Mouse (Mus musculus) liver, embryonic 16.5 days (tissue): ENCODE results near the gene Tenm4. TPM values are rescaled to one million over a fixed set of nuclear protein-coding genes. Genes with fewer than 3 reads are reported as not detected.

Experiments used
- ATAC-seq: fragments of 200-750 bp; cut with Nextera tagmentation; 2 replicates; pipeline ENCODE4 v1.8.0; 2017; ENCODE audit warnings: low read depth, mild to moderate bottlenecking, moderate number of reproducible peaks, moderate library complexity
- H3K27ac ChIP-seq: fragments of 300-500 bp; sonication (generic); 2 replicates; pipeline ENCODE4 v1.5.1; 2014; ENCODE audit warnings: mild to moderate bottlenecking, low read length
- H3K27me3 ChIP-seq: fragments of 300-500 bp; sonication (generic); 2 replicates; pipeline ENCODE4 v1.6.1; 2014; ENCODE audit warnings: low read depth, low read length, mixed read lengths; ENCODE audit not compliant: control insufficient read depth, insufficient read depth
- H3K36me3 ChIP-seq: fragments of 300-500 bp; sonication (generic); 2 replicates; pipeline ENCODE4 v1.6.1; 2014; ENCODE audit warnings: mild to moderate bottlenecking; ENCODE audit not compliant: control insufficient read depth, insufficient read depth
- H3K4me1 ChIP-seq: fragments of 300-500 bp; sonication (generic); 2 replicates; pipeline ENCODE4 v1.6.1; 2014; ENCODE audit warnings: low read depth, low read length, mixed read lengths; ENCODE audit not compliant: control insufficient read depth
- H3K4me2 ChIP-seq: fragments of 300-500 bp; sonication (generic); 2 replicates; pipeline ENCODE4 v1.6.1; 2014; ENCODE audit warnings: low read depth, low read length, mixed read lengths
- H3K4me3 ChIP-seq: fragments of 300-500 bp; sonication (generic); 2 replicates; pipeline ENCODE4 v1.5.1; 2014; ENCODE audit warnings: low read depth, mild to moderate bottlenecking, low read length
- H3K9ac ChIP-seq: fragments of 300-500 bp; sonication (generic); 2 replicates; pipeline ENCODE4 v1.6.1; 2014; ENCODE audit warnings: low read depth, low read length
- H3K9me3 ChIP-seq: fragments of 300-500 bp; sonication (generic); replicated peaks from 2 replicates; pipeline ENCODE4 v1.6.1; 2016; ENCODE audit warnings: low read length; ENCODE audit not compliant: control insufficient read depth
- WGBS: fragments of 180-500 bp; shearing (Covaris S2); extraction: QIAGEN DNeasy Blood & Tissue Kit; methylation state at CpG from one replicate; pipeline ENCODE4 v1.1.7; 2014; ENCODE audit not compliant: insufficient replicate concordance; 5-methylcytosine and 5-hydroxymethylcytosine counted together
- polyA plus RNA-seq: library from polyadenylated mRNA; unstranded; fragments of >200 nt; fragmentation: Nextera tagmentation; extraction: Ambion mirVana; gene quantifications from 2 replicates; pipeline ENCODE4 v1.2.1, GENCODE M21; 2015

Gene Tenm4
- polyA plus RNA-seq, 1 experiment from 2014 or later: 2.4 TPM

DNA sequence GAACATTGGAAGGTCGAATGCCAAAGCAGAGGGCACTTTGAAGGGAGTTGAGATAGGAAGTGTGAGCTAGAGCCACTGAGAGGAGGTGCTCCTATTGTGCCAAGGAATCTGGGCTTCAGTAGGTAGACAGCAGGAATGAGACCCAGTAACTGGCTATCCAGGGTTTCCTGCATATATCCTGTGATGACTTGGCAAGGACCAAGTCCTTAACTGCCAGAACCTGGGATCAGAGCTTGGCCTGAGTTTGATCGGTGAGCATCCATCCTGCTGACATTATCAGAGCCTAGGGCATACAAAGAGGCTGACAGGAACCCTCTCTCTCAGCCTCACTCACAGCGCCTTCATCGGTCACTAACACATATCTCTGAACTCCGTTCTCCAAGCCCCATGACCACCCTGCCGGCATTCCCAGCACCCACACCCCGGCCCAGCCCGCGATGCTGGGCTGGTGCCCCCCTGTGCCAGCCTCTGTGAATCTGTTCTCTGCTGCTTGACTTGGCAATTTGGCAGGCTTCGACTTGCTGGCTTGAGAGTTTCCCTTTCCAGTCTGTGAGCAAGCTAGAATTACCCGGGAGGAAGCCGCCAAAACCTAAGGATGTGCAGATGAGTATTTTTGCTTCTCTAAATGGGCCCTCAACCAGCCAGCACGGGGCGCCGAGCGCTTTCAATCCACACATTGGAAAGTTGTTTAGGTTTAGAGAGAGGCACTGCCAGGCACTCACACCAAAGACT is 698.2 kb downstream of the Tenm4 start:
- Histone ChIP-seq H3K27me3 (no peaks in the 10 kb centered on the region), H3K4me3 (no peak overlapping the region), H3K4me1 (no peaks in the 10 kb centered on the region), H3K36me3 (no peaks in the 10 kb centered on the region), H3K9me3 (no peaks in the 10 kb centered on the region), H3K9ac (no peak overlapping the region), H3K27ac (no peak overlapping the region), H3K4me2 (no peak overlapping the region)
- 72% methylated on average over 16 of the region's 16 CpGs for WGBS
- ATAC-seq: no peak

DNA sequence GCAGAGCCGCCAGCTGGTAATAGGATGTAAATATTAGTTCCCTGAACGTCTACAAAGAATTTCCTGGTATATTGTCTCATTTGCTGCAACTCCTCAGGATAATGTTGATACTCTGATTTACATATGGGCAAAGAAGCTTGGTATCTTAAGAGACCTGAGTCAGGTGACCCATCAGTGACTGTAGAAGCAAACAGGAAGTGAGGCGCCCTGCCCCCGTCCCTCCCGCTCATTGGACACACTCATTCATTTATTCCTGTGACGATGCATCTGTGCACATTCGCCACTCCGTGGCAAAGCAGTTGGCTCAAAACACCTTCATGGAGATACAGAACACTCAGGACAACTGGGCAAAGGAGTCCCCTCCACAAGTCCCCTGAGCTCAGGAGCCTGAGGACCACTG is 699.4 kb downstream of the Tenm4 start:
- no peak overlapping the region for H3K9ac ChIP-seq
- no peaks in the 10 kb centered on the region for H3K9me3 ChIP-seq
- no peak overlapping the region for H3K27ac ChIP-seq
- no peaks in the 10 kb centered on the region for H3K36me3 ChIP-seq
- H3K4me1 ChIP-seq: no peaks in the 10 kb centered on the region
- no peak for ATAC-seq
- H3K27me3 ChIP-seq: no peaks in the 10 kb centered on the region
- 51% methylated on average over 8 of the region's 8 CpGs for WGBS
- H3K4me2 ChIP-seq: no peak overlapping the region
- no peak overlapping the region for H3K4me3 ChIP-seq

DNA sequence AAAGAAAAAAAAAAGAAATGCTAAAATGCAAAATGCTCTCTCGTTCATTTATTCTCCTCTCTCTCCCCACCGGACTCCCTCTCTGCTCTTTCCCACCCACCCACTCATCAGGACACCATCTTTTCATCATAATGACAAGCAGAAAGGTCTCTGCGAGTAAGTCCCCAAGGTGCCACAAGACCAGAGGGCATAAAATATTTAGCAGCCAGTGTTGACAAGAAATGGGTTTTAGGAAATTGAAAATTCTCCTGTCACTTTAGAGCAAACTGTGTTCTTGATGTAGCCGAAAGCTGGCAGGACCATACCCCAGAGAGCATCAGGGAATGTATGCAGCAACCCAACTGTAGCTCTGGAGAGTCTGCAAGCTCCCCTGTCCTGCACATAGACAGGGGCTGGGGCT is 700.0 kb downstream of the Tenm4 start:
- ATAC-seq: no peak
- Histone ChIP-seq H3K4me2 (no peak overlapping the region), H3K36me3 (no peaks in the 10 kb centered on the region), H3K4me3 (no peak overlapping the region), H3K4me1 (no peaks in the 10 kb centered on the region), H3K9ac (no peak overlapping the region), H3K27me3 (no peaks in the 10 kb centered on the region), H3K27ac (no peak overlapping the region), H3K9me3 (no peaks in the 10 kb centered on the region)
- 63% methylated on average over 4 of the region's 4 CpGs for WGBS

DNA sequence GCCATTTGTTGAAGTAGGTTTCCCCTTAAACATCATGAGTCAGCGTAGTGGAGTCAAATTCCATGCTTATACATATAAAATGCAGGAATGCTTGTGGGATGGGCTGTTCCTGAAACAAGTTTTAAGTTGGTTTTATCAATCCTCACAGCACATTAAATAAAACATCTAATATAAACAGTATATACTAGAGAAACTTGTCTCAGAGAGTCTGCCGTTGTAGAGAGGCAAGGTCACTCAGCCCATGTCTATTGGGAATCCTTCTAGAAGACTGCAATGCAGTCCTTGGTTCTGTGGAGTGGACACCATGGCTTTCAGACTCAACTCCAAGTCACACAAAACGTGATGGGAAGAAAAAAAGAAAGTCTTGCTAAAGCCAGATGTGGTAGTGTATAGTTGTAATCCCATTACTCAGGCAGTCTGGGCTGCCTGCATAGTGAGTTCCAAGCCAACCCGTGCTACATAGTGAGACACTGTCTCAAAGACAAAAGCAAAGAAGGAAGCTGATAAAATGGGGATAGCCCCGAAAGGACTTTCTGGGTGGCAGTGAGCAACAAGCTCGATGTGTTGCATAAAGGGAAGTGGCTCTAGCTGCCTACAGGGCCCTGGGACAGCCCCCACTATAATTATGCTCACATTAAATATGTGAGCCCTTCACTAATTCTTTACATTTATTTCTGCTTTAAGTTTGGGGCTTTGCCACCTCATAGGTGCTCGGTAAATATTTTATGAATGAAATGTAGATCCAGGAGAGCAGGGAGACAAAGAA is 707.6 kb downstream of the Tenm4 start:
- Histone ChIP-seq H3K4me1 (no peaks in the 10 kb centered on the region), H3K4me2 (no peak overlapping the region), H3K4me3 (no peak overlapping the region), H3K27ac (no peak overlapping the region), H3K9ac (no peak overlapping the region), H3K27me3 (no peaks in the 10 kb centered on the region), H3K9me3 (no peaks in the 10 kb centered on the region), H3K36me3 (no peaks in the 10 kb centered on the region)
- 50% methylated on average over 7 of the region's 7 CpGs for WGBS
- no peak for ATAC-seq

DNA sequence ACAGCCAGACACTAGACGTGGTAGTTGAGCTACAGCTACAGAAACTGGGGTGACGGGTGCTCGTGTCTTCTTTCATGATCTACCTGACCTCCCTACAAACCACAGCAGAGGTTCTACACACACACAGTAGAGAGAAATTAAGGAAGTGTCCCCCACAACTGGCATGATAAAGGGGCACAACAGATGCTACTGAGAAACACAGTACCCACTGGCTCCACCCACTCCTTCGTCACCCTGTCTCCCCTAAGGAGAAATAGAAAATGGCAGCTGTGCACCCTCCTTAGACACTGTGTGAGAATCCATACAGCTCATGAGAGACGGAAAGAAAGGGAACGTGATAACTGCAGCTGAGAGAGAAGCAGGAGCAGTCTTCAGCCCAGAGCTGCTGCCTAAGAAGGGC is 708.5 kb downstream of the Tenm4 start:
- ATAC-seq: no peak
- Histone ChIP-seq H3K27me3 (no peaks in the 10 kb centered on the region), H3K4me2 (no peak overlapping the region), H3K9me3 (no peaks in the 10 kb centered on the region), H3K36me3 (no peaks in the 10 kb centered on the region), H3K4me1 (no peaks in the 10 kb centered on the region), H3K4me3 (no peak overlapping the region), H3K27ac (no peak overlapping the region), H3K9ac (no peak overlapping the region)
- WGBS: 57% methylated on average over 6 of the region's 6 CpGs

DNA sequence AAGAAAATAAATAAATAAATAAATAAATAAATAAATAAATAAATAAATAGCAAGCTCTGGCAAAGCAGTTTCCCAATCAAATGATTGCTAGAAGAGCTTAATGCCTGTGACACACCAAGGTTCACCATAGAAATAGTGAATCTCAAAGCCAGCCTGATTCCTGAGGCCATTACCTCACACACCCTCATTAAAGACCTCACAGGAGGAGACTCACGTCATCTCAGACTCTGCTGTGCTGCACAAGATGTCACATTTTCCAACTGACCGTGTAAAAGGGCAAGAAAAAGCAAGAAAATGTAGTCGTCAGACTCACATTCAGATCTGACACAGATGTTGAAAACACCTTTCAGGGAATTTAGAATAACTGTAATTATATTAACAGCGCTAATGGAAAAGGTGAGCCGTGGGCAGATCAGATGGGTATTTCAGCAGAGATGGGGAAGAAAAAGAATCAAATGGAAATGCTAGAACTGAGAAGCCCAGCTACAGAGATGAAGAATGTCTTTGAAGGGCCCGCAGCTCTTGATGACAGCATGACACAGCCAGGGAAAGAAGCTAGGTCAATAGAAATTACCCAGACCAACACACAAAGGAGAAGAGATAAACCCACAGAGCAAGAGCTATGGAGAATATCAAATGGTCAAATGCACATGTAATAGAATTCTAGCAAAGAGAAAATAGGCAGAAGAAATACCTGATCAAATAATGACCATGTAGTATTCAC is 709.3 kb downstream of the Tenm4 start:
- H3K4me3 ChIP-seq: no peak overlapping the region
- no peak overlapping the region for H3K9ac ChIP-seq
- H3K27ac ChIP-seq: no peak overlapping the region
- no peaks in the 10 kb centered on the region for H3K4me1 ChIP-seq
- no peaks in the 10 kb centered on the region for H3K36me3 ChIP-seq
- no peak for ATAC-seq
- 66% methylated on average over 6 of the region's 6 CpGs for WGBS
- no peaks in the 10 kb centered on the region for H3K27me3 ChIP-seq
- no peak overlapping the region for H3K4me2 ChIP-seq
- H3K9me3 ChIP-seq: no peaks in the 10 kb centered on the region

DNA sequence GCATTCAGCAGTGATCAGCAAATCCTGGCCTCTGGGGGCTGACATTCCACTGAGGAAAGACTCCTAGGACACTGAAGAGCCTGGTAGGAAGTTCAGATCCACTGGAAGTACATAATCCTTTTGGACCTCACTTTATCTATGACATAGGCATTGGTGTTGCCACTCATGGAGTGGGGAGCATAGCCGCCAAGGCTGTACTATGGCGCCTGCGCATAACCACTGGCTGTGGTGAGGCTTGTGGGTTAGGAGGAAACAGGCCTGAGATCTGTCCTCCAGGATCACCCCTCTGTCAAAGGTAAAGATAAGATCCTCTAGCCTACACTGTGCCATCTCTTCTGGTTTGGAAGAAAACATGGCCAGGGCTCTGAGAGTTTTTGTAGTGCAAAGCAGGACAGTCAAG is 712.3 kb downstream of the Tenm4 start:
- Histone ChIP-seq H3K4me1 (no peaks in the 10 kb centered on the region), H3K36me3 (no peaks in the 10 kb centered on the region), H3K4me2 (no peak overlapping the region), H3K4me3 (no peak overlapping the region), H3K9ac (no peak overlapping the region), H3K27ac (no peak overlapping the region), H3K27me3 (no peaks in the 10 kb centered on the region), H3K9me3 (no peaks in the 10 kb centered on the region)
- ATAC-seq: no peak
- WGBS: 51% methylated on average over 3 of the region's 3 CpGs

DNA sequence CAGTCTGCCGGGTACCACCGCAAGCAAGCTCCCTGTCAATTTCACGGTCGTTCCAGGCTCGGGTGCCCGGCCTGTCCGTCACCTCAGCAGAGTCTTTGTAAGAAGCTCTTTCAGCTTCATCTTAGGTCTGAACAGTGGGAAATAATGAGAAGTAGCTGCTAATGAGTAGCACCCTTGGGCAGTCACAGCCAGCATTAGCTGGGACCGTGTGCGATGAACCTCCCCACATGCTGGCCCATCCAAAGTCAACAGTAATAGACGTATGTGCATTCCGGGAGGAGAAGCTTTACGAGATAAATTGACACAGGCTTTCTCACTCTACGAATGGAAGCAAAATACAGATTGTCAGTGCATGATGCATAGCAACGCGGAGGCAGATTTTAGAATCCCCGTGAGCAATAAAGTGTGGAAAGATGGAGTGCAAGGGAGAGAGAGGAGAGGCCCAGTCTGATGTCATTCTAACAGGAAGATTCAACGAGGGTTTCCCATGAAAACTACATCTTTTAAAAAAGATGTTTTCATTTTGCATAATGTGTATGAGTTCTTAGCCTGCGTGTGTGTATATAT is 716.1 kb downstream of the Tenm4 start:
- Histone ChIP-seq H3K27ac (no peak overlapping the region), H3K4me2 (no peak overlapping the region), H3K9ac (no peak overlapping the region), H3K4me1 (no peaks in the 10 kb centered on the region), H3K36me3 (no peaks in the 10 kb centered on the region), H3K27me3 (no peaks in the 10 kb centered on the region), H3K9me3 (no peaks in the 10 kb centered on the region), H3K4me3 (no peak overlapping the region)
- WGBS: 82% methylated on average over 18 of the region's 18 CpGs
- ATAC-seq: no peak
